Mouse (Mus musculus) heart, embryonic 16.5 days (tissue): Measurements from ENCODE around the gene Hexdc. TPM values are rescaled to one million over a fixed set of nuclear protein-coding genes. Genes with fewer than 3 reads are reported as not detected.

Experiments
- ATAC-seq: fragments of 200-750 bp; cut with Nextera tagmentation; replicated peaks from 2 replicates; pipeline ENCODE4 v1.8.0; 2017; ENCODE audit warnings: moderate number of reproducible peaks; ENCODE audit not compliant: insufficient read depth, low FRiP score; ENCODE audit errors: extremely low read depth
- H3K27ac ChIP-seq: fragments of 300-500 bp; sonication (generic); 2 replicates; pipeline ENCODE4 v1.5.1; 2014; ENCODE audit warnings: mild to moderate bottlenecking, low read length, control low read depth, moderate library complexity
- H3K27me3 ChIP-seq: fragments of 300-500 bp; sonication (generic); 2 replicates; pipeline ENCODE4 v1.6.1; 2014; ENCODE audit warnings: low read length, mixed read lengths; ENCODE audit not compliant: control insufficient read depth, insufficient read depth
- H3K36me3 ChIP-seq: fragments of 300-500 bp; sonication (generic); 2 replicates; pipeline ENCODE4 v1.6.1; 2014; ENCODE audit not compliant: control insufficient read depth, insufficient read depth
- H3K4me1 ChIP-seq: fragments of 300-500 bp; sonication (generic); 2 replicates; pipeline ENCODE4 v1.6.1; 2014; ENCODE audit warnings: low read length, mixed read lengths; ENCODE audit not compliant: control insufficient read depth, insufficient read depth
- H3K4me2 ChIP-seq: fragments of 300-500 bp; sonication (generic); 2 replicates; pipeline ENCODE4 v1.6.1; 2014; ENCODE audit warnings: low read depth, mild to moderate bottlenecking, control low read depth, low read length
- H3K4me3 ChIP-seq: fragments of 300-500 bp; sonication (generic); 2 replicates; pipeline ENCODE4 v1.5.1; 2014; ENCODE audit warnings: mild to moderate bottlenecking, control low read depth, low read length
- H3K9ac ChIP-seq: fragments of 300-500 bp; sonication (generic); 2 replicates; pipeline ENCODE4 v1.6.1; 2014; ENCODE audit warnings: low read length, control low read depth
- H3K9me3 ChIP-seq: fragments of 300-500 bp; sonication (generic); replicated peaks from 2 replicates; pipeline ENCODE4 v1.6.1; 2016; ENCODE audit warnings: low read length; ENCODE audit not compliant: control insufficient read depth
- WGBS: fragments of 180-500 bp; shearing (Covaris S2); extraction: QIAGEN DNeasy Blood & Tissue Kit; methylation state at CpG from one replicate; pipeline ENCODE4 v1.1.7; 2014; 5-methylcytosine and 5-hydroxymethylcytosine counted together
- polyA plus RNA-seq: library from polyadenylated mRNA; unstranded; fragments of >200 nt; fragmentation: Nextera tagmentation; extraction: Ambion mirVana; gene quantifications from 2 replicates; pipeline ENCODE4 v1.2.1, GENCODE M21; 2015

The Hexdc gene
- 9.1 and 9.3 TPM in 2 replicates for polyA plus RNA-seq

- Histone ChIP-seq H3K9me3 (no peaks in the 10 kb centered on the region), H3K27me3 (no peaks in the 10 kb centered on the region), H3K4me2 (peak within 1 kb of the TSS; percentile 90), H3K4me3 (peak within 1 kb of the TSS; percentile 69), H3K4me1 (peaks cover 11% of the 10 kb centered on the region), H3K9ac (peak within 1 kb of the TSS; percentile 91), H3K36me3 (peaks cover 6% of the 10 kb centered on the region; the same call in 1 of the 2 replicates), H3K27ac (peak within 1 kb of the TSS; percentile 83)
- ATAC-seq, result peak; percentile 98
- under 1% methylated on average over 66 of the region's 70 CpGs for WGBS
These were observed at the start of gene Hexdc, which contains the start of gene Ogfod3 for GRCm38 (mm10) chr11:121204161-121205006. TSS of gene Hexdc (plus strand) at chr11:121204433. TSS of gene Ogfod3 (minus strand) at chr11:121204711.

- 0 out of 2 replicates have a peak, but pooled peaks have one; percentile 52 for ATAC-seq
- Histone ChIP-seq H3K4me2 (peak overlapping the region; percentile 68), H3K9ac (peak overlapping the region; percentile 15), H3K27ac (no peak overlapping the region), H3K27me3 (peaks cover 31% of the 10 kb centered on the region), H3K9me3 (no peaks in the 10 kb centered on the region), H3K4me3 (peak overlapping the region; percentile 40), H3K4me1 (0 out of 2 replicates have a peak, but pooled peaks cover 4% of the 10 kb centered on the region), H3K36me3 (no peaks in the 10 kb centered on the region)
- 2% methylated on average over 45 of the region's 45 CpGs for WGBS
These were observed 47.8 kb upstream of the Hexdc start for GRCm38 (mm10) chr11:121156411-121156891.

DNA sequence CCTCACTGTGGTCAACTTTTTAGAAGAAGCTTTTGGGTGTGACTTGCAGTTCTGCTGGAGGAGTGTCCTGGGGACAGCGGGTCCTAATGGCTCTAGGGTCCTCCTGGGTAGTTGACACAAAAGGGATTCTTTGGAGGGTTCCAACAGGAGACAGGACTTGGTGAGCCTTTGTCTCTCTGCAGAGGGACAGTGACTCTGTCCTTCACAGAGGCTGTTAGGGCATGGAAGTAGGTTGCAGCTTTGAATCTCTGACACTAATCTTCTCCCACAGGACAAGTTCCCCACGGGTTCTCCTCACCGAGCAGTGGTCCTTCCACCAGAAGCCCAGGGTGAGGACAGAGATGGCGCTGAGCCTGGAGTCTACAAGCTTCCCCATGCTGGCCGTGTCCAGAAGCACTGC is 44.3 kb upstream of the Hexdc start, which contains the start of gene Uts2r:
TSS of gene Uts2r (plus strand) at position 301 of the 400 bp plus-strand sequence.
- Histone ChIP-seq H3K4me2 (no peak within 1 kb of the TSS), H3K4me1 (0 out of 2 replicates have a peak, but pooled peaks cover 4% of the 10 kb centered on the region), H3K27me3 (peaks cover 28% of the 10 kb centered on the region), H3K9ac (no peak within 1 kb of the TSS), H3K9me3 (no peaks in the 10 kb centered on the region), H3K4me3 (no peak within 1 kb of the TSS), H3K27ac (no peak within 1 kb of the TSS), H3K36me3 (no peaks in the 10 kb centered on the region)
- no peak for ATAC-seq
- WGBS, result 83% methylated on average over 5 of the region's 5 CpGs

DNA sequence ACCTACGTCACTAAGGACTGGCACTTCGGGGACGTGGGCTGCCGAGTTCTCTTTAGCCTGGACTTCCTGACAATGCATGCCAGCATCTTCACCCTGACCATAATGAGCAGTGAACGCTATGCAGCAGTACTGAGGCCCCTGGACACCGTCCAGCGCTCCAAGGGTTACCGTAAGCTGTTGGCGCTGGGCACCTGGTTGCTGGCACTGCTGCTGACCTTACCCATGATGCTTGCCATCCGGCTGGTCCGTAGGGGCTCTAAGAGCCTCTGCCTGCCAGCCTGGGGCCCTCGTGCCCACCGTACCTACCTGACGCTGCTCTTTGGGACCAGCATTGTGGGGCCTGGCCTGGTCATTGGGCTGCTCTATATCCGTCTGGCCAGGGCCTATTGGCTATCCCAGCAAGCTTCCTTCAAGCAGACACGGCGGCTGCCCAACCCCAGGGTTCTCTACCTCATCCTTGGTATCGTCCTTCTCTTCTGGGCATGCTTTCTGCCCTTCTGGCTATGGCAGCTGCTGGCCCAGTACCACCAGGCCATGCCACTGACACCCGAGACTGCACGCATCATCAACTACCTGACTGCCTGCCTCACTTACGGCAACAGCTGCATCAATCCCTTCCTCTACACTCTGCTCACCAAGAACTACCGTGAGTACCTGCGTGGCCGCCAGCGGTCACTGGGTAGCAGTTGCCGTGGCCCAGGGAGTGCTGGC is 43.4 kb upstream of the Hexdc start:
- no peak overlapping the region for H3K9ac ChIP-seq
- no peaks in the 10 kb centered on the region for H3K9me3 ChIP-seq
- 92% methylated on average over 26 of the region's 26 CpGs for WGBS
- H3K27me3 ChIP-seq, result peaks cover 20% of the 10 kb centered on the region
- H3K36me3 ChIP-seq, result no peaks in the 10 kb centered on the region
- no peak for ATAC-seq
- no peak overlapping the region for H3K4me2 ChIP-seq
- no peak overlapping the region for H3K4me3 ChIP-seq
- 0 out of 2 replicates have a peak, but pooled peaks cover 4% of the 10 kb centered on the region for H3K4me1 ChIP-seq
- H3K27ac ChIP-seq, result no peak overlapping the region

DNA sequence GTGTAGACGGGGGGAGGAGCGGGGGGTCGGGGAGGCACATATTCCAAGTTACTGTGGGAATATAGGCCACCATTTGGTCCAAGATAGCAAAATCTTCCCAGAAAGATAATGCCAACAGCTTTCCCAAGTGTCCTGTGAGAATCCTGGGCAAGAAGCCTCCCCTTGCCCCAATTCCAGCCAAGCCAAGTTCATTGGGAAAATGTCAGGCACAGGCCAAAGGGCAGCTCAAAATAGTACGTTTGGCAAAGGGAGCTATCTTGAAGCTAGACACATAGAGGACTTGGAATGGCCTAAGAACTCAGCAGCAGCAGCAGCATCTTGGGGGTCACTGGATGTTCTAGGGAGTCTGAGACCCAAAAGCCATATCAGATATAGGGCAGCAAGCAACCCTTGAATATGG is 40.5 kb upstream of the Hexdc start:
- no peak overlapping the region for H3K4me2 ChIP-seq
- no peak for ATAC-seq
- no peaks in the 10 kb centered on the region for H3K9me3 ChIP-seq
- no peak overlapping the region for H3K4me3 ChIP-seq
- no peaks in the 10 kb centered on the region for H3K36me3 ChIP-seq
- H3K9ac ChIP-seq, result no peak overlapping the region
- no peaks in the 10 kb centered on the region for H3K27me3 ChIP-seq
- no peaks in the 10 kb centered on the region for H3K4me1 ChIP-seq
- 77% methylated on average over 4 of the region's 4 CpGs for WGBS
- H3K27ac ChIP-seq, result no peak overlapping the region

DNA sequence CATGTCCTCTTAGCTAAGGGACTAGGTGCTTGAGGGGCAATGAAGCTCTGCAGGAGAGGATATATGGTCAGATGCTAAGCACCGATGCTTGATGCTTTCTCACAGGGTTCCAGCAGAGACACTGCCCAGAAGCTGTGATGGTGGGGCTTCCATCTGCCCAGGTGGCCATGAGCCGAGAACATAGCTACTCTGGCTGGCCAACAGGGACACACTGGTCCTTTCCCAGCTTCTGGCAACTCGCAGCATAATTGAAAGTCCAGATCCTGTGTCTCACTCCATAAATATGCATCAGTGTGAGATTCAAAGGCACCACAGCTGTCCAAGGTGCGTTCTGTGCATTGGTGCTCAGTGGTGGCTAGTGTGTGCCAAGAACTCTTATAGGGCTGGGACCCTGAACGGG is 31.0 kb upstream of the Hexdc start:
- peaks cover 2% of the 10 kb centered on the region; the same call in 1 of the 2 replicates for H3K4me1 ChIP-seq
- H3K9me3 ChIP-seq, result no peaks in the 10 kb centered on the region
- H3K27me3 ChIP-seq, result no peaks in the 10 kb centered on the region
- H3K36me3 ChIP-seq, result no peaks in the 10 kb centered on the region
- H3K4me2 ChIP-seq, result no peak overlapping the region
- no peak overlapping the region for H3K4me3 ChIP-seq
- H3K27ac ChIP-seq, result no peak overlapping the region
- H3K9ac ChIP-seq, result no peak overlapping the region
- WGBS, result 86% methylated on average over 5 of the region's 5 CpGs
- ATAC-seq, result no peak

GRCm38 (mm10) chr11:121174234-121174633 is 30.0 kb upstream of the Hexdc start:
- ATAC-seq, result no peak
- H3K9me3 ChIP-seq, result no peaks in the 10 kb centered on the region
- H3K4me2 ChIP-seq, result no peak overlapping the region
- WGBS, result 57% methylated on average over 3 of the region's 3 CpGs
- H3K27me3 ChIP-seq, result no peaks in the 10 kb centered on the region
- peaks cover 2% of the 10 kb centered on the region; the same call in 1 of the 2 replicates for H3K4me1 ChIP-seq
- no peak overlapping the region for H3K4me3 ChIP-seq
- H3K36me3 ChIP-seq, result no peaks in the 10 kb centered on the region
- H3K27ac ChIP-seq, result no peak overlapping the region
- no peak overlapping the region for H3K9ac ChIP-seq

DNA sequence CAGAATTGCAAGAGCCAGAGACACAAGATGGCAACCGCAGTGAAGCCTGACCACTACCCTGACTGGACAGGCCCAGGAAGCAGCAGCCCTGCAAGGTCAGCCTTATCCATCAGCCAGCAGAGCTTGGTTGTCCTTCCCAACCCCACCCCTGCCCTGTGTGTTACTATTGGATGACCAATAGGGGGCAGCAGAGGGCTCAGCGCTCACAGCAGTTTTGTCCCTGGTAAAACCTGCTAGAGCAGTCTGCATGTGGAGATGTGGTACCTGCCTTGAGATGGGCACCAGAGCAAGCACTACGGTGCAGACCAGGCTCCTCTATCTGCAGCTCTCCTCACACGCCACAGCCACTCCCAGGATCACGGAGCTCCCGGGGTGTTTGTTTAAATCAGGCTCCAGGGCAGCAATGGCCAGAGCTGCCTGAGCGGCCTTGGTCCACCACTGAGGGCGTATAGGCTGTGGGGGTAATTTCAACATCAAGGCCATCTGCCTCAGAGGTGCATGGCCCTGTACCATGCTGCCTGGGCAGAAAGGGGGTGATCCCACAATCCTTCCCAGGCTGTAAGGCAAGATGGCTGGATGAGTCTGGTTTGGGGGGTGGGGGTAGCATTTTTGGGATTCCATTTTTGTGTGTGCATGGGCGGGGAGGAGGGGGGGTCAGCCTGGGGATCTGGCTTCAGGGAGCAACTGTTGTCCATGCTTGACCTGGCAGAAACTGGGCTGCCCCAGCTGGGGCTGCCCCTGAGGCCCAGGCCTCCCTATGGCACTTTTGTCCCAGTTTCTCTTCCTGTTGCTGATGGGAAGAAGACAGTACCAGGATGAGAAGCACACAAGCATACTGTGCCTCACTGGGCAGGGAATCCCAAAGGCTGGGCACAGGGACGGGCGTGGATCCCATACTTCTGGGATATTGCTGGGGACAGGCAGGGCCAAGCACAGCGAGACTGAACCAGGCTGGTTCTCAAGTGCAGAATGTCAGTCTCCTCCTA is 27.7 kb upstream of the Hexdc start:
- 0 out of 2 replicates have a peak, but pooled peaks have one; percentile 41 for ATAC-seq
- H3K36me3 ChIP-seq, result 0 out of 2 replicates have a peak, but pooled peaks cover 2% of the 10 kb centered on the region
- peaks cover 2% of the 10 kb centered on the region; the same call in 1 of the 2 replicates for H3K4me1 ChIP-seq
- no peak overlapping the region for H3K27ac ChIP-seq
- H3K4me3 ChIP-seq, result no peak overlapping the region
- H3K27me3 ChIP-seq, result no peaks in the 10 kb centered on the region
- no peak overlapping the region for H3K4me2 ChIP-seq
- no peak overlapping the region for H3K9ac ChIP-seq
- 61% methylated on average over 12 of the region's 12 CpGs for WGBS
- H3K9me3 ChIP-seq, result no peaks in the 10 kb centered on the region
